Mouse (Mus musculus): Measurements from ENCODE around the gene Kcnmb2. TPM values are rescaled to one million over a fixed set of nuclear protein-coding genes. Genes with fewer than 3 reads are reported as not detected.

The Kcnmb2 gene
- polyA plus RNA-seq, 1 experiment from 2014 or later: 2.4 TPM

GRCm38 (mm10) chr3:32132395-32133004, 230.2 kb downstream of the Kcnmb2 start:
- no peak overlapping the region for H3K27ac ChIP-seq (ENCODE audit: low read depth)
- H3K4me2 ChIP-seq (ENCODE audit: low read length): no peak overlapping the region
- H3K9ac ChIP-seq (ENCODE audit: low read length): no peak overlapping the region
- no peaks in the 10 kb centered on the region for H3K36me3 ChIP-seq (ENCODE audit: control insufficient read depth, insufficient read depth, low read length)
- DNase-seq (ENCODE audit: low spot score): no peak
- ATAC-seq (replicated peaks; ENCODE audit: low FRiP score, low TSS enrichment, low read depth): no peak
- no peaks in the 10 kb centered on the region for H3K27me3 ChIP-seq (replicated peaks; ENCODE audit: control insufficient read depth, insufficient read depth, low read length)
- WGBS: 89% methylated on average over 3 of the region's 3 CpGs
- no peaks in the 10 kb centered on the region for H3K4me1 ChIP-seq (replicated peaks; ENCODE audit: control insufficient read depth, insufficient read depth, low read length)
- H3K4me3 ChIP-seq (ENCODE audit: low read depth, low read length): no peak overlapping the region
- no peaks in the 10 kb centered on the region for H3K9me3 ChIP-seq (ENCODE audit: control insufficient read depth, low read length)

- 85% methylated on average over 5 of the region's 5 CpGs for WGBS
- H3K9ac ChIP-seq (ENCODE audit: low read length): no peak overlapping the region
- H3K4me1 ChIP-seq (replicated peaks; ENCODE audit: control insufficient read depth, insufficient read depth, low read length): no peaks in the 10 kb centered on the region
- no peak overlapping the region for H3K4me2 ChIP-seq (ENCODE audit: low read length)
- DNase-seq (ENCODE audit: low spot score) (no peak), ATAC-seq (replicated peaks; ENCODE audit: low FRiP score, low TSS enrichment, low read depth) (no peak)
- no peaks in the 10 kb centered on the region for H3K27me3 ChIP-seq (replicated peaks; ENCODE audit: control insufficient read depth, insufficient read depth, low read length)
- no peaks in the 10 kb centered on the region for H3K9me3 ChIP-seq (ENCODE audit: control insufficient read depth, low read length)
- no peaks in the 10 kb centered on the region for H3K36me3 ChIP-seq (ENCODE audit: control insufficient read depth, insufficient read depth, low read length)
- H3K27ac ChIP-seq (ENCODE audit: low read depth): no peak overlapping the region
- no peak overlapping the region for H3K4me3 ChIP-seq (ENCODE audit: low read depth, low read length)
Observed at GRCm38 (mm10) chr3:32144194-32144593, 241.9 kb downstream of the Kcnmb2 start.

GRCm38 (mm10) chr3:32144655-32145054, 242.3 kb downstream of the Kcnmb2 start:
- Histone ChIP-seq H3K4me2 (ENCODE audit: low read length) (no peak overlapping the region), H3K36me3 (ENCODE audit: control insufficient read depth, insufficient read depth, low read length) (no peaks in the 10 kb centered on the region), H3K9ac (ENCODE audit: low read length) (no peak overlapping the region), H3K9me3 (ENCODE audit: control insufficient read depth, low read length) (no peaks in the 10 kb centered on the region), H3K27me3 (replicated peaks; ENCODE audit: control insufficient read depth, insufficient read depth, low read length) (no peaks in the 10 kb centered on the region), H3K27ac (ENCODE audit: low read depth) (no peak overlapping the region), H3K4me3 (ENCODE audit: low read depth, low read length) (no peak overlapping the region), H3K4me1 (replicated peaks; ENCODE audit: control insufficient read depth, insufficient read depth, low read length) (no peaks in the 10 kb centered on the region)
- 65% methylated on average over 3 of the region's 3 CpGs for WGBS
- DNase-seq (ENCODE audit: low spot score) (no peak), ATAC-seq (replicated peaks; ENCODE audit: low FRiP score, low TSS enrichment, low read depth) (no peak)

DNA sequence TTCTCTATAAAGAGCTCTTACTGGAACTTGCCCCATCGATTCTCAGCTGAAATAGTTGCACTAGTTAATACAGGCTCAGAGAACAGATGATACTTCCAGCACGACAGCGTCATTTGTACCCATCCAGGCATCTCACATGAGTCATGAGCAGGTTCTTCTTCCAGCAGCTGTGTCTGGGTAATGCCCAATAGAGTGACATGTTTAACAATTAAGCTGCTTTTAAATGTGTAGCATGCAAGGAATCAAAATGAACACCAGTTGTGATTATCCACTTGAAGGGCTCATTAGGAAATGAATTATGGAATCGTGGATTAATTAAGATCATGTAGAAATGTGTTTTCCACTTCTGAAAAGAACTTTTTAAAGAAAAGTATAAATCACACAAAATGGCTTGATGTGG, 245.4 kb downstream of the Kcnmb2 start:
- no peak for ATAC-seq (replicated peaks; ENCODE audit: low FRiP score, low TSS enrichment, low read depth)

DNA sequence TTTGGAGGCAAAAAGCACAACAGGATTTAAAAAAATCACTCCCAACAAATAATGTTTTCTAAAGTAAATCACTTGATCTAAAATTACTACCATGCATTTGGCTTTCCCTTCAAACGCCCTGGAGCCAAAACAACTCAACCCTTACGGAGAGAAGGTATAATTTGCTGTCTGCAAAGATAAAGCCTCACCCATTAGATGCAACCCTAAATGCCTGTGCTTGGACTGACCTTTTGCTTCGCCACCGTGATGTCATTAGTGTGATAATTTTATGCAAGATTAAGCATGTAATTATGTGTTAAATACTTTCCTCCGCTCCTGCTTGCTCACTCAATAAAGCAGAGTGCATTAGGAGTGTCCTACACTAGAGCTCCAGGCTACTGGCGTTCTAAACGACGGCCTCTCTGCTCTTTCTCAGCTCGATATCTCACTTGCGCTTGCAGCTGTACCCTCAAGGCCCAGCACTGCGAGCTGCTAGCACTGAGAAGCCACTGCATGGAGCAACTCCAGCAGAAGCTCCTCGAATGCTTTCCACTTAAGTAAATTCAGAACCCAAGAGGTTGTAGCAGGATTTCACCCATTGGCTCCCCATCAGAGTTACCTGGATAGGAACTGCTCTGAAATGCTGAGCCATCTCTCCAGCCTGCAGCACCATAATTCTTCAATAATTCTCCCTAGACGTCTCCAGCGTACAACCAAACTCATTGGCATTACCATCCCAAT, 247.7 kb downstream of the Kcnmb2 start:
- Histone ChIP-seq H3K27ac (ENCODE audit: low read depth) (no peak overlapping the region), H3K9ac (ENCODE audit: low read length) (no peak overlapping the region), H3K27me3 (replicated peaks; ENCODE audit: control insufficient read depth, insufficient read depth, low read length) (no peaks in the 10 kb centered on the region), H3K36me3 (ENCODE audit: control insufficient read depth, insufficient read depth, low read length) (no peaks in the 10 kb centered on the region), H3K4me3 (ENCODE audit: low read depth, low read length) (no peak overlapping the region), H3K9me3 (ENCODE audit: control insufficient read depth, low read length) (no peaks in the 10 kb centered on the region), H3K4me2 (ENCODE audit: low read length) (no peak overlapping the region), H3K4me1 (replicated peaks; ENCODE audit: control insufficient read depth, insufficient read depth, low read length) (no peaks in the 10 kb centered on the region)
- DNase-seq (ENCODE audit: low spot score) (no peak), ATAC-seq (replicated peaks; ENCODE audit: low FRiP score, low TSS enrichment, low read depth) (no peak)
- WGBS: 75% methylated on average over 14 of the region's 14 CpGs

More for the DNA sequence above, 245.4 kb downstream of the Kcnmb2 start:
- H3K4me3 ChIP-seq (ENCODE audit: low read depth, low read length): no peak overlapping the region
- no peak overlapping the region for H3K9ac ChIP-seq (ENCODE audit: low read length)
- H3K4me1 ChIP-seq (replicated peaks; ENCODE audit: control insufficient read depth, insufficient read depth, low read length): no peaks in the 10 kb centered on the region
- H3K27me3 ChIP-seq (replicated peaks; ENCODE audit: control insufficient read depth, insufficient read depth, low read length): no peaks in the 10 kb centered on the region
- WGBS: 93% methylated on average over 4 of the region's 4 CpGs
- no peaks in the 10 kb centered on the region for H3K9me3 ChIP-seq (ENCODE audit: control insufficient read depth, low read length)
- no peaks in the 10 kb centered on the region for H3K36me3 ChIP-seq (ENCODE audit: control insufficient read depth, insufficient read depth, low read length)
- H3K27ac ChIP-seq (ENCODE audit: low read depth): no peak overlapping the region
- H3K4me2 ChIP-seq (ENCODE audit: low read length): no peak overlapping the region
- DNase-seq (ENCODE audit: low spot score): no peak

GRCm38 (mm10) chr3:32180519-32180918, 278.2 kb downstream of the Kcnmb2 start:
- 79% methylated on average over 6 of the region's 6 CpGs for WGBS
- H3K9ac ChIP-seq (ENCODE audit: low read length): no peak overlapping the region
- no peak overlapping the region for H3K4me3 ChIP-seq (ENCODE audit: low read depth, low read length)
- ATAC-seq (replicated peaks; ENCODE audit: low FRiP score, low TSS enrichment, low read depth): no peak
- no peak overlapping the region for H3K27ac ChIP-seq (ENCODE audit: low read depth)
- DNase-seq (ENCODE audit: low spot score): no peak
- no peaks in the 10 kb centered on the region for H3K9me3 ChIP-seq (ENCODE audit: control insufficient read depth, low read length)
- H3K27me3 ChIP-seq (replicated peaks; ENCODE audit: control insufficient read depth, insufficient read depth, low read length): no peaks in the 10 kb centered on the region
- no peaks in the 10 kb centered on the region for H3K4me1 ChIP-seq (replicated peaks; ENCODE audit: control insufficient read depth, insufficient read depth, low read length)
- H3K4me2 ChIP-seq (ENCODE audit: low read length): no peak overlapping the region
- no peaks in the 10 kb centered on the region for H3K36me3 ChIP-seq (ENCODE audit: control insufficient read depth, insufficient read depth, low read length)

DNA sequence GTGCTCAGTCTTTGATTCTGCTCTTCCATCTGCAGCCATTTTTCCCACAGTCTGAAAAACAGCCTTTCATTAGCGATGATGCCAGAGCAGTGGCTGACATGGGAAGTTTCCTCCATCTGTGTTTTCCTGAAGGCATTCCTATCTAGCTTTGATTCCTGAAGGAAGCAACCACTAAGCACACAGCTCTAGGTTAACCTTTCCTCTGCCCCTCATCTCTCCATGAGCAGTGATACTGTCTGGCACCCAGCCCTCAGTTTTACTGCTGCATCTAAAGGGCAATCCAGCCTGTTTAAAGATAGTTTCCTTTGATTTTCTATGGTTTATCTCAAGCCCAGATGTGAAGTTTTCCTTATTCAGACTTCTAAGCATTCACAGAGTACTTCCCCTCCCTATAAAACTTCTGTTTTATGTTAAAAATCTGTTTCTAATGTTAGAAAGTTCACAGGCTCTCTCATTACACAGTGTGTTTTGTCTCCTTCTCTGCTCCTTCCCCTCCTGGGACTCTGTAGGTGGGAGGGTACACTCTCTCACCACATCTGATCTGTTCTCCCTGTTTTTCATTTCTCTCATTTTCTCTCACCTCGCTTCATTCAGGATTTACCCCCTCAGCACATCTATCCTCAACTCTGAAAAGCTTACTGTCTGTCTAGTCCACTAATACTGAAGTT, 283.7 kb downstream of the Kcnmb2 start:
- no peak overlapping the region for H3K4me2 ChIP-seq (ENCODE audit: low read length)
- DNase-seq (ENCODE audit: low spot score): peak; percentile 51
- H3K36me3 ChIP-seq (ENCODE audit: control insufficient read depth, insufficient read depth, low read length): no peaks in the 10 kb centered on the region
- no peaks in the 10 kb centered on the region for H3K4me1 ChIP-seq (replicated peaks; ENCODE audit: control insufficient read depth, insufficient read depth, low read length)
- ATAC-seq (replicated peaks; ENCODE audit: low FRiP score, low TSS enrichment, low read depth): no peak
- no peak overlapping the region for H3K9ac ChIP-seq (ENCODE audit: low read length)
- no peak overlapping the region for H3K4me3 ChIP-seq (ENCODE audit: low read depth, low read length)
- H3K9me3 ChIP-seq (ENCODE audit: control insufficient read depth, low read length): no peaks in the 10 kb centered on the region
- 39% methylated on average over 2 of the region's 2 CpGs for WGBS
- no peaks in the 10 kb centered on the region for H3K27me3 ChIP-seq (replicated peaks; ENCODE audit: control insufficient read depth, insufficient read depth, low read length)
- H3K27ac ChIP-seq (ENCODE audit: low read depth): 0 out of 2 replicates have a peak overlapping the region, but pooled peaks have one; percentile 27

- no peak overlapping the region for H3K4me3 ChIP-seq (ENCODE audit: low read depth, low read length)
- no peaks in the 10 kb centered on the region for H3K9me3 ChIP-seq (ENCODE audit: control insufficient read depth, low read length)
- DNase-seq (ENCODE audit: low spot score) (peak; percentile 55), ATAC-seq (replicated peaks; ENCODE audit: low FRiP score, low TSS enrichment, low read depth) (no peak)
- H3K9ac ChIP-seq (ENCODE audit: low read length): no peak overlapping the region
- no peaks in the 10 kb centered on the region for H3K36me3 ChIP-seq (ENCODE audit: control insufficient read depth, insufficient read depth, low read length)
- H3K27me3 ChIP-seq (replicated peaks; ENCODE audit: control insufficient read depth, insufficient read depth, low read length): no peaks in the 10 kb centered on the region
- no peak overlapping the region for H3K4me2 ChIP-seq (ENCODE audit: low read length)
- no peak overlapping the region for H3K27ac ChIP-seq (ENCODE audit: low read depth)
- H3K4me1 ChIP-seq (replicated peaks; ENCODE audit: control insufficient read depth, insufficient read depth, low read length): no peaks in the 10 kb centered on the region
- WGBS: 43% methylated on average over 5 of the region's 5 CpGs
Observed at GRCm38 (mm10) chr3:32188521-32188920, 286.2 kb downstream of the Kcnmb2 start.
